Mouse (Mus musculus) midbrain, embryonic 13.5 days (tissue): ENCODE results near the gene Sfmbt2. TPM values are rescaled to one million over a fixed set of nuclear protein-coding genes. Genes with fewer than 3 reads are reported as not detected.
"Not testable (repeated sequence)": the region's sequence is repeated elsewhere in the genome, so short reads cannot be mapped to it uniquely, and the experiment has no call there.

ENCODE experiments used
- ATAC-seq: fragments of 200-750 bp; cut with Nextera tagmentation; 2 replicates; pipeline ENCODE4 v1.8.0; 2017; ENCODE audit warnings: mild to moderate bottlenecking, moderate TSS enrichment, moderate library complexity
- H3K27ac ChIP-seq: fragments of 300-500 bp; sonication (generic); 2 replicates; pipeline ENCODE4 v1.5.1; 2015; ENCODE audit warnings: inconsistent platforms, mild to moderate bottlenecking, moderate library complexity
- H3K27me3 ChIP-seq: fragments of 300-500 bp; sonication (generic); 2 replicates; pipeline ENCODE4 v1.6.1; 2015; ENCODE audit warnings: mild to moderate bottlenecking, inconsistent platforms
- H3K36me3 ChIP-seq: fragments of 300-500 bp; sonication (generic); 2 replicates; pipeline ENCODE4 v1.6.1; 2015; ENCODE audit warnings: mild to moderate bottlenecking, inconsistent platforms
- H3K4me1 ChIP-seq: fragments of 300-500 bp; sonication (generic); replicated peaks from 2 replicates; pipeline ENCODE4 v1.6.1; 2015; ENCODE audit warnings: inconsistent platforms
- H3K4me2 ChIP-seq: fragments of 300-500 bp; sonication (generic); replicated peaks from 2 replicates; pipeline ENCODE4 v1.6.1; 2015; ENCODE audit warnings: moderate library complexity, mild to moderate bottlenecking, inconsistent platforms
- H3K4me3 ChIP-seq: fragments of 300-500 bp; sonication (generic); replicated peaks from 2 replicates; pipeline ENCODE4 v1.5.1; 2015; ENCODE audit warnings: mild to moderate bottlenecking, inconsistent platforms
- H3K9ac ChIP-seq: fragments of 300-500 bp; sonication (generic); replicated peaks from 2 replicates; pipeline ENCODE4 v1.6.1; 2015; ENCODE audit warnings: mild to moderate bottlenecking, inconsistent platforms
- H3K9me3 ChIP-seq: fragments of 300-500 bp; sonication (generic); 2 replicates; pipeline ENCODE4 v1.6.1; 2016; ENCODE audit warnings: mild to moderate bottlenecking, inconsistent platforms
- WGBS: fragments of 180-500 bp; shearing (Covaris S2); methylation state at CpG from one replicate; pipeline ENCODE4 v1.1.7; 2015; 5-methylcytosine and 5-hydroxymethylcytosine counted together
- polyA plus RNA-seq: library from polyadenylated mRNA; unstranded; fragments of >200 nt; fragmentation: Nextera tagmentation; extraction: Ambion mirVana; gene quantifications from 2 replicates; pipeline ENCODE4 v1.2.1, GENCODE M21; 2015

Gene Sfmbt2
- polyA plus RNA-seq, result 2.9 TPM in 2 replicates

DNA sequence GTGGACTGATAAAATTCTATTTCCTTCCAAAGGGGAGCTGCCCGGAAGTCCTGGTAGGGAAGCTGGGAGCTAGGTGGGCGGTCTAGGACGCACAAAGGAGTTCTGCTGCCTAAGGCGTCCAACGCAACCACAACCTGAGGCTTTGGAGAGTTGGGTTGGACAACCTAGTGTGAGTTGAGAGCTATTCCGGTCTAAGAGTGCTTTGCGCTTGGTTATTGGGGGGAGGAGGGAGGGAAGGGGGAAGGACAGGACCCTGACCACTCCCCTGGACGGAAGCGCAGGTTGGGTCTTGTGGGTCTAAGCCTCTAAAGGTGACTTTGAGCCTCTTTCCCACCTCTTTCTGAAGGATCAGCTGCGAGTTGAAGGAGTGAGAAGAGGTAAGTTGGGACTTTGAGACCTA is at the start of gene Sfmbt2:
Gene Sfmbt2, plus strand, starts transcription at position 335 of the 400 bp plus-strand sequence.
- Histone ChIP-seq H3K36me3 (no peaks in the 10 kb centered on the region), H3K4me3 (no peak within 1 kb of the TSS), H3K9ac (no peak within 1 kb of the TSS), H3K4me1 (peaks cover 20% of the 10 kb centered on the region), H3K27ac (no peak within 1 kb of the TSS), H3K9me3 (no peaks in the 10 kb centered on the region), H3K4me2 (0 out of 2 replicates have a peak within 1 kb of the TSS, but pooled peaks have one; percentile 93), H3K27me3 (peaks cover 72% of the 10 kb centered on the region)
- ATAC-seq, result no peak
- WGBS, result under 1% methylated on average over 10 of the region's 10 CpGs

DNA sequence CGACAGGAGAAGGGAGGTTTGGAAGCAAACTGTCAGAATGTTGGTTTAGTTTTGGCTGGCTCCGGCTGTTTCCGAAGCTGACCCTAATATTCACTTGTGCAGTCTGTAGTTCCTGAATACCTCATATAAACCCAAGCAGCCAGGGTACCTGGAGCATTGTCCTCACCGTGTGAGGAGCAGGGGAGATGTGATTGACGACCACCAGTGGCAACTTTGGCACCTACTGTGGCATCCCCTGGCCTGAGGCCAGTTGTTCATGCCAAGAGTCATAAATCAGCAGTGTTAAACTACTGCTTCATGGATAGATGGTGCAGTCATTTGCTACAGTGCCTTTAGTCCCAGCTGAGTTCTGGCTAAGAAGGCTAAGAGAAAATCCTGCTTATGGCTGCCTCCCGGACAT is 49.2 kb upstream of the Sfmbt2 start:
- 85% methylated on average over 6 of the region's 6 CpGs for WGBS
- no peaks in the 10 kb centered on the region for H3K36me3 ChIP-seq
- no peak overlapping the region for H3K9ac ChIP-seq
- no peak overlapping the region for H3K4me3 ChIP-seq
- H3K9me3 ChIP-seq, result no peaks in the 10 kb centered on the region
- no peak overlapping the region for H3K4me2 ChIP-seq
- no peak for ATAC-seq
- H3K4me1 ChIP-seq, result no peaks in the 10 kb centered on the region
- H3K27me3 ChIP-seq, result no peaks in the 10 kb centered on the region
- H3K27ac ChIP-seq, result no peak overlapping the region

DNA sequence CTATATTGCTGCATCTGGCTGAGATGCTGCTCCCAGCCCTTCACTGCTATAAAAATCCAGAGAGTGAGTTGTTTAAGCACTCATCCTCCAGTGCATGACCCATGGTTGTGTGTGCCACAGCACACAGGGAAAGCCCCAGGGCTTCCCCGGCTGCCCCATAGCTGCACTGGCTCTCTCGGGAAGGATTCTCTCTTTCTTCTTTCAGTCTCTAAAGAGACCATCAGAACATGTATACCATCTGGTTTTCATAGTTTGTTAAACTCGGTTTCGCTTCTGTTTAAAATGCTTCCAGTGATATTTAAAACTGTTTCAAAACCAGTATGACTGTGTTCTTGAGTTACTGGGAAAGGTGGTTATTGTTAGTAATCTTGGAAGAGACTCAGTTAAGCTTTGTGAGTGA is 47.1 kb upstream of the Sfmbt2 start:
- no peak overlapping the region for H3K4me2 ChIP-seq
- 86% methylated on average over 4 of the region's 4 CpGs for WGBS
- H3K27ac ChIP-seq, result no peak overlapping the region
- H3K27me3 ChIP-seq, result no peaks in the 10 kb centered on the region
- H3K9ac ChIP-seq, result no peak overlapping the region
- no peaks in the 10 kb centered on the region for H3K36me3 ChIP-seq
- H3K4me1 ChIP-seq, result no peaks in the 10 kb centered on the region
- no peak for ATAC-seq
- no peak overlapping the region for H3K4me3 ChIP-seq
- H3K9me3 ChIP-seq, result no peaks in the 10 kb centered on the region

GRCm38 (mm10) chr2:10324980-10325379 is 45.3 kb upstream of the Sfmbt2 start:
- H3K36me3 ChIP-seq, result no peaks in the 10 kb centered on the region
- WGBS, result 85% methylated on average over 4 of the region's 4 CpGs
- H3K9ac ChIP-seq, result no peak overlapping the region

DNA sequence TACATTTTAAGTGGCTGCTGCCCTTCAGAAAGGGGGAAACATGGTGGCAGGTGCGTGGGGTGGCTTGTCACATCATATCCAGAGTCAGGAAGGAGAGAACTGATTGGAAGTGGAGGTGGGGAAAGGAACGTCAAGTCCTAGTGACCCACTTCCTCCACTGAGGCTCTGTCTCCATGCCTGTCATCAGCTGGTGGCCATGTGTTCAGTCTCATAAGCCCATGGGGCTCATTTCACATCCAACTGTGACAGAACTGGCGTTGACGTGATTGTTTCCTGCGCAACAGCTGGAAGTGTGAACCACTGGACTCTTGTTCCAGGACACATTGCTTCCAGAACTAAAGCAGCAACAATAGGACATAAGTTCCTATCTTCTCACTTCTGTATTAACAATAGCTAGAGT is 40.1 kb upstream of the Sfmbt2 start:
- no peaks in the 10 kb centered on the region for H3K9me3 ChIP-seq
- H3K27me3 ChIP-seq, result peaks cover 3% of the 10 kb centered on the region; the same call in 1 of the 2 replicates
- H3K27ac ChIP-seq, result no peak overlapping the region
- no peak overlapping the region for H3K9ac ChIP-seq
- H3K4me1 ChIP-seq, result 0 out of 2 replicates have a peak, but pooled peaks cover 3% of the 10 kb centered on the region
- H3K4me2 ChIP-seq, result no peak overlapping the region
- H3K36me3 ChIP-seq, result no peaks in the 10 kb centered on the region
- 88% methylated on average over 5 of the region's 5 CpGs for WGBS
- no peak for ATAC-seq
- H3K4me3 ChIP-seq, result no peak overlapping the region

More at GRCm38 (mm10) chr2:10324980-10325379, 45.3 kb upstream of the Sfmbt2 start:
- Histone ChIP-seq H3K9me3 (no peaks in the 10 kb centered on the region), H3K4me2 (no peak overlapping the region), H3K27me3 (no peaks in the 10 kb centered on the region), H3K27ac (no peak overlapping the region), H3K4me3 (no peak overlapping the region), H3K4me1 (no peaks in the 10 kb centered on the region)
- no peak for ATAC-seq

DNA sequence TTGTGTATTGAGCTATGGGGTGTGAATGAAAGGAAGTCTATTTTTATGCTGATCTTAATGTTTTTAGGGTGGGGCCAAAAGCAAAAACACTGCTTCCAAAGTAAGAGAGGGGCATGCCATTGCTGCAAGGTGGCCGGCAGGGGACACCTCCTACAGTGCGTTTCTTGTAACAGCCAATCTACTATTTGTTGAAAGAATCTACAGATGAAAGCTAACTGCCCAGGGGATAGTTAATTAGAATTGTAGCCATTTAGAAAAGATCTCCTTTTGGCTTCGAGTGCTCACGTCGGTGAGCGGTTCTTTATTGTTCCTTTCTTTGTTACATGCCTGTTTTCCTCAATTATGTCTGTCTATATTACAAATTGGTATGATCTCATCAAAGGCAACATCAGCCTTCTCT is 36.0 kb upstream of the Sfmbt2 start:
- ATAC-seq, result no peak
- Histone ChIP-seq H3K4me2 (no peak overlapping the region), H3K27me3 (peaks cover 3% of the 10 kb centered on the region; the same call in 1 of the 2 replicates), H3K4me1 (0 out of 2 replicates have a peak, but pooled peaks cover 3% of the 10 kb centered on the region), H3K27ac (no peak overlapping the region), H3K36me3 (no peaks in the 10 kb centered on the region), H3K9ac (no peak overlapping the region), H3K4me3 (no peak overlapping the region), H3K9me3 (no peaks in the 10 kb centered on the region)
- WGBS, result 10% methylated on average over 6 of the region's 6 CpGs

GRCm38 (mm10) chr2:10335037-10335608 is 35.2 kb upstream of the Sfmbt2 start:
- H3K9me3 ChIP-seq, result no peaks in the 10 kb centered on the region
- peaks cover 3% of the 10 kb centered on the region; the same call in 1 of the 2 replicates for H3K27me3 ChIP-seq
- H3K4me3 ChIP-seq, result no peak overlapping the region
- WGBS, result 54% methylated on average over 4 of the region's 4 CpGs
- no peaks in the 10 kb centered on the region for H3K36me3 ChIP-seq
- no peak overlapping the region for H3K27ac ChIP-seq
- no peak overlapping the region for H3K9ac ChIP-seq
- no peak overlapping the region for H3K4me2 ChIP-seq
- 0 out of 2 replicates have a peak, but pooled peaks cover 3% of the 10 kb centered on the region for H3K4me1 ChIP-seq
- no peak for ATAC-seq

- no peak for ATAC-seq
- Histone ChIP-seq H3K4me2 (no peak overlapping the region), H3K36me3 (no peaks in the 10 kb centered on the region), H3K9me3 (no peaks in the 10 kb centered on the region), H3K9ac (no peak overlapping the region), H3K4me1 (no peaks in the 10 kb centered on the region), H3K27ac (no peak overlapping the region), H3K4me3 (no peak overlapping the region), H3K27me3 (peaks cover 2% of the 10 kb centered on the region; the same call in 1 of the 2 replicates)
- 78% methylated on average over 1 of the region's 1 CpGs for WGBS
Observed at GRCm38 (mm10) chr2:10340022-10340421, 30.3 kb upstream of the Sfmbt2 start.

GRCm38 (mm10) chr2:10343523-10343922 is 26.8 kb upstream of the Sfmbt2 start:
- Histone ChIP-seq H3K4me2 (no peak overlapping the region), H3K27ac (no peak overlapping the region), H3K27me3 (no peaks in the 10 kb centered on the region), H3K9ac (no peak overlapping the region), H3K4me3 (no peak overlapping the region), H3K9me3 (no peaks in the 10 kb centered on the region), H3K36me3 (no peaks in the 10 kb centered on the region), H3K4me1 (no peaks in the 10 kb centered on the region)
- 94% methylated on average over 5 of the region's 5 CpGs for WGBS
- ATAC-seq, result no peak

GRCm38 (mm10) chr2:10344073-10344472 is 26.2 kb upstream of the Sfmbt2 start:
- H3K9me3 ChIP-seq, H3K9ac ChIP-seq, H3K4me1 ChIP-seq, H3K27ac ChIP-seq, H3K4me2 ChIP-seq, ATAC-seq, H3K27me3 ChIP-seq, H3K36me3 ChIP-seq, H3K4me3 ChIP-seq: not testable (repeated sequence)
- 90% methylated on average over 1 of the region's 1 CpGs for WGBS

GRCm38 (mm10) chr2:10347193-10347592 is 23.1 kb upstream of the Sfmbt2 start:
- H3K36me3 ChIP-seq, result no peaks in the 10 kb centered on the region
- H3K9me3 ChIP-seq, result no peaks in the 10 kb centered on the region
- H3K4me1 ChIP-seq, result no peaks in the 10 kb centered on the region
- no peak overlapping the region for H3K4me2 ChIP-seq
- no peak overlapping the region for H3K4me3 ChIP-seq
- 92% methylated on average over 4 of the region's 4 CpGs for WGBS
- H3K27ac ChIP-seq, result no peak overlapping the region
- ATAC-seq, result no peak
- no peak overlapping the region for H3K9ac ChIP-seq
- no peaks in the 10 kb centered on the region for H3K27me3 ChIP-seq

GRCm38 (mm10) chr2:10348036-10348435 is 22.3 kb upstream of the Sfmbt2 start:
- Histone ChIP-seq H3K9ac (no peak overlapping the region), H3K4me2 (no peak overlapping the region), H3K27ac (no peak overlapping the region), H3K27me3 (no peaks in the 10 kb centered on the region), H3K4me3 (no peak overlapping the region), H3K4me1 (no peaks in the 10 kb centered on the region), H3K36me3 (no peaks in the 10 kb centered on the region), H3K9me3 (no peaks in the 10 kb centered on the region)
- WGBS, result 88% methylated on average over 5 of the region's 5 CpGs
- no peak for ATAC-seq

DNA sequence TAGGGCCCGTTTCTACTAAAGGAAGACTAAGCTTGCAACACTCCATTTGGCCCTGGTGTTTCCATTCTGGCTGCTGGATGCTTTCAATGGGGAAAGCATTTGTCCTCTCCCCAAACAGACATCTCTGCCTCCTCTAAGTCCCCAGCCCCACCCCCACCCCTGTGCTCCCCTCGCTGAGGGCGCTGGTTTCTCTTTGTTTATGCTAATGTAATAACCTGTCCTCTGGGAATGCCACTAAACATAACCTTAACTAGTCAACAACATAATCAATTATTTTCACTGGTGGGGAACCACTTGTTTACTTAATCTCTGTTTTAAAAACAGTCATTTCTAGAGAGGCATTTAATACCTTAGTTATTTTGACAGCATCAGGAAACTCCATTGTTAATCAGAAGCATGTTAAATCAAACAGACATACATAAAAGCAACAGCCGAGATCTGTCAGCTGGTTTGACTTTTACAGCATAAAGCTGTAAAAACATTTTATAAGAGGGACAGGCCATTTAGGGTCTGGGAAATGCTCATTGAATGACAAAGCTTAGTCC is 20.0 kb upstream of the Sfmbt2 start:
- no peak overlapping the region for H3K27ac ChIP-seq

More for the DNA sequence above, 20.0 kb upstream of the Sfmbt2 start:
- no peak for ATAC-seq
- 17% methylated on average over 4 of the region's 4 CpGs for WGBS
- H3K4me2 ChIP-seq, result no peak overlapping the region
- no peak overlapping the region for H3K9ac ChIP-seq
- H3K9me3 ChIP-seq, result no peaks in the 10 kb centered on the region
- no peak overlapping the region for H3K4me3 ChIP-seq
- H3K27me3 ChIP-seq, result no peaks in the 10 kb centered on the region
- no peaks in the 10 kb centered on the region for H3K36me3 ChIP-seq
- H3K4me1 ChIP-seq, result no peaks in the 10 kb centered on the region
